Mouse (Mus musculus) adrenal gland, postnatal 36 days (tissue): ENCODE measurements around the gene Lrrn4cl. TPM values are rescaled to one million over a fixed set of nuclear protein-coding genes. Genes with fewer than 3 reads are reported as not detected.
A peak's percentile ranks its signal among the peaks of the same experiment; 100 is the strongest.
"Not testable (repeated sequence)": the region's sequence is repeated elsewhere in the genome, so short reads cannot be mapped to it uniquely, and the experiment has no call there.

ENCODE experiments used
- DNase-seq, 2 experiments: peaks; one replicate each; pipeline ENCODE4 v3.0.0; 2021; ENCODE audit warnings: mixed read lengths in 1 of 2
- total RNA-seq, 2 experiments: library from RNA; stranded (reverse); gene quantifications; 2 replicates each; pipeline ENCODE4 v1.2.3; 2021

Lrrn4cl gene
- total RNA-seq, 2 experiments from 2014 or later = 4.2 to 4.5 TPM

- peak in 1 of 2 experiments; percentile 57 for DNase-seq
Observed at GRCm38 (mm10) chr19:8838041-8838730, 12.4 kb upstream of the Lrrn4cl start.

- DNase-seq = no peak
Observed at GRCm38 (mm10) chr19:8839103-8839907, 11.3 kb upstream of the Lrrn4cl start, which contains the start of gene Gng3. Gng3 (minus strand) TSS chr19:8839194.

GRCm38 (mm10) chr19:8839908-8840791 is 10.4 kb upstream of the Lrrn4cl start:
- peak; percentile 87 to 89 for DNase-seq

- no peak for DNase-seq
Observed at GRCm38 (mm10) chr19:8841012-8841411, 9.6 kb upstream of the Lrrn4cl start.

GRCm38 (mm10) chr19:8842961-8843360 is 7.6 kb upstream of the Lrrn4cl start:
- peak in 1 of 2 experiments; percentile 30 for DNase-seq

GRCm38 (mm10) chr19:8844371-8845129 is 6.0 kb upstream of the Lrrn4cl start:
- peak; percentile 78 to 89 for DNase-seq

- no peak for DNase-seq
Observed at GRCm38 (mm10) chr19:8848356-8848755, 2.2 kb upstream of the Lrrn4cl start.

- DNase-seq = no peak
Observed at GRCm38 (mm10) chr19:8851639-8852038, 1.1 kb downstream of the Lrrn4cl start.

- peak in 1 of 2 experiments; percentile 41 for DNase-seq
Observed at GRCm38 (mm10) chr19:8852236-8852928, 1.8 kb downstream of the Lrrn4cl start.

GRCm38 (mm10) chr19:8853117-8853516 is 2.5 kb downstream of the Lrrn4cl start:
- no peak for DNase-seq

GRCm38 (mm10) chr19:8857689-8858088 is 7.1 kb downstream of the Lrrn4cl start:
- DNase-seq = peak; percentile 73 to 82

- no peak for DNase-seq
Observed at GRCm38 (mm10) chr19:8859018-8859417, 8.4 kb downstream of the Lrrn4cl start.

- no peak for DNase-seq
Observed at GRCm38 (mm10) chr19:8864265-8864664, 13.7 kb downstream of the Lrrn4cl start.

GRCm38 (mm10) chr19:8870381-8870780 is 19.8 kb downstream of the Lrrn4cl start:
- not testable (repeated sequence) for DNase-seq

GRCm38 (mm10) chr19:8870838-8871237 is 20.3 kb downstream of the Lrrn4cl start:
- peak in 1 of 2 experiments; percentile 19 for DNase-seq

GRCm38 (mm10) chr19:8871267-8872186 is 21.0 kb downstream of the Lrrn4cl start, which contains the start of gene Ubxn1:
Ubxn1 (plus strand) TSS chr19:8871496.
- DNase-seq = peak; percentile 97 to 98

GRCm38 (mm10) chr19:8872266-8872840 is 21.8 kb downstream of the Lrrn4cl start:
- peak in 1 of 2 experiments; percentile 23 for DNase-seq

GRCm38 (mm10) chr19:8875031-8875430 is 24.5 kb downstream of the Lrrn4cl start:
- no peak for DNase-seq
